Mouse (Mus musculus) retina, postnatal 7 days (tissue): ENCODE measurements around the gene Sco2.

Source experiments
- DNase-seq: peaks from one replicate; pipeline ENCODE4 v3.0.0-alpha.2; 2012; ENCODE audit warnings: low read depth, low spot score

Sco2 gene

GRCm38 (mm10) chr15:89373027-89373761 lies 452 bp downstream of the Sco2 start:
- DNase-seq: peak; percentile 67

- no peak for DNase-seq
These were observed 1.1 kb downstream of the Sco2 start for GRCm38 (mm10) chr15:89372536-89372935.

- DNase-seq: no peak
These were observed 1.6 kb downstream of the Sco2 start for GRCm38 (mm10) chr15:89372068-89372467.

GRCm38 (mm10) chr15:89365141-89365551 lies 8.5 kb downstream of the Sco2 start:
- no peak for DNase-seq

GRCm38 (mm10) chr15:89363051-89363450 lies 10.6 kb downstream of the Sco2 start:
- no peak for DNase-seq

- DNase-seq: no peak
These were observed 14.9 kb downstream of the Sco2 start for GRCm38 (mm10) chr15:89358784-89359183.

- no peak for DNase-seq
These were observed 17.3 kb downstream of the Sco2 start for GRCm38 (mm10) chr15:89356372-89356771.

GRCm38 (mm10) chr15:89355241-89356187 lies 18.1 kb downstream of the Sco2 start, which contains the start of the genes Lmf2 and Ncaph2:
Lmf2 (minus strand) TSS chr15:89355659.
Ncaph2 (plus strand) TSS chr15:89355719.
- peak; percentile 94 for DNase-seq

- DNase-seq: no peak
These were observed 19.2 kb downstream of the Sco2 start for GRCm38 (mm10) chr15:89354455-89354854.

GRCm38 (mm10) chr15:89353837-89354236 lies 19.8 kb downstream of the Sco2 start:
- DNase-seq: no peak

GRCm38 (mm10) chr15:89352795-89353194 lies 20.9 kb downstream of the Sco2 start:
- DNase-seq: no peak

- DNase-seq: no peak
These were observed 21.6 kb downstream of the Sco2 start for GRCm38 (mm10) chr15:89352054-89352453.

- no peak for DNase-seq
These were observed 22.3 kb downstream of the Sco2 start for GRCm38 (mm10) chr15:89351302-89351701.

- no peak for DNase-seq
These were observed 23.2 kb downstream of the Sco2 start for GRCm38 (mm10) chr15:89350447-89350846.

- no peak for DNase-seq
These were observed 30.3 kb downstream of the Sco2 start for GRCm38 (mm10) chr15:89343325-89343724.

- DNase-seq: no peak
These were observed 32.0 kb downstream of the Sco2 start for GRCm38 (mm10) chr15:89341678-89342077.

- DNase-seq: no peak
These were observed 33.5 kb downstream of the Sco2 start for GRCm38 (mm10) chr15:89340136-89340535.

- DNase-seq: no peak
These were observed 34.0 kb downstream of the Sco2 start for GRCm38 (mm10) chr15:89339696-89340095.

GRCm38 (mm10) chr15:89336422-89336821 lies 37.2 kb downstream of the Sco2 start:
- no peak for DNase-seq

GRCm38 (mm10) chr15:89334774-89335537 lies 38.7 kb downstream of the Sco2 start:
- DNase-seq: peak; percentile 23

- no peak for DNase-seq
These were observed 39.4 kb downstream of the Sco2 start, which contains the start of gene Miox for GRCm38 (mm10) chr15:89334271-89334670. Miox (plus strand) TSS chr15:89334398.

GRCm38 (mm10) chr15:89326441-89326840 lies 47.2 kb downstream of the Sco2 start:
- no peak for DNase-seq
